Mouse (Mus musculus): ENCODE results near the gene Olfm1.

DNA sequence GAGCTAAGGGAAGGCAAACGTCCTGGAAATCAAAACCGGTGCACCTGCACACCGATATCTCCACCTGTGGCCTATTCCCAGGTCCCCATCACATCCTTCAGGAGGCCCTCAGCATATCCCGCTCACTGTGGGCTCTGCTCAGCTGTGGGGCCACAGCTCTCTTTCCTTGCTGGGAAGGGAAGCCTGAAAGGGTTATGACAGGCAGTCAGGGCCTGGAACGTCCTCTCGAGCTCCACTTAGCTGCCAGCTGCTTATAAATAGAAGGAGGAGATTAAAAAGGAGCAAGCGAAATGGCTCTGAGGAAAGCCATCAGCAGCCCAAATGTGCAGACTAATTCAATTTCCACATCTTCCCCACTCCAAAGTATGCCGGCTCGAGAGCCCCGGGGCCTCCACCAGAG, 86.1 kb downstream of the Olfm1 start:
- no peak for TF ChIP-seq GATA1 (IDR thresholded peaks at IDR 0.05; ENCODE audit: borderline replicate concordance, low read length)
- no peak for TF ChIP-seq FLI1 (IDR thresholded peaks at IDR 0.05; ENCODE audit: low read length)

All from megakaryocyte, embryonic 14.5 days (primary cell).